Comparison of ENCODE assay signal across 30 mouse cellular contexts in genomic region chr10:61172496-61172895, GRCm38 (mm10). TPM values are rescaled to one million over a fixed set of nuclear protein-coding genes. Genes with fewer than 3 reads are reported as not detected.
A peak's percentile ranks its signal among the peaks of the same experiment; 100 is the strongest.
DNase-seq lines count a peak whose midpoint lies in the region; ATAC-seq and TF ChIP-seq lines count a peak whose summit lies in the region.
"Had no signal": no experiment of that assay in that cellular context is flagged by ENCODE, and none has a peak within 500 bp of the region (broad histone marks: within the 10 kb centered on the region; RNA-seq: fewer than 3 reads in every experiment).

No protein-coding gene starts in this region.

- peaks cover 4% of the 10 kb centered on the region; the same call in 1 of the 2 replicates for H3K4me1 ChIP-seq in lung, postnatal 0 days (ENCODE audit: insufficient read depth, low read depth, low read length)
- H3K4me1 ChIP-seq in ES-E14 (ENCODE audit: control insufficient read depth in 2 of 2, insufficient read depth in 2 of 2, low read length in 2 of 2, poor library complexity in 1 of 2), result peaks cover 2 to 7% of the 10 kb centered on the region in 2 experiments; a peak in 2 of 4 replicates

- H3K4me3 ChIP-seq in lung, postnatal 0 days (ENCODE audit: low read depth, low read length), result no peak overlapping the region
- no peak overlapping the region for H3K4me3 ChIP-seq in ES-E14 (ENCODE audit: insufficient read depth in 1 of 2, low read depth in 1 of 2, low read length in 2 of 2, poor library complexity in 1 of 2, severe bottlenecking in 1 of 2)
- H3K4me3 ChIP-seq: embryonic facial prominence, embryonic 15.5 days; limb, embryonic 13.5 days; liver, embryonic 13.5 days; neural tube, embryonic 13.5 days had no signal

- WGBS in lung, postnatal 0 days, result 84% methylated on average over 4 of the region's 4 CpGs

- peak; percentile 51 to 63 for DNase-seq in cerebellum, postnatal 10 days
- DNase-seq in cerebellum, adult 11 months, result no peak
- no peak for DNase-seq in lung, postnatal 0 days (ENCODE audit: low spot score)
- no peak for DNase-seq in lung, postnatal 4 days
- DNase-seq in ES-E14 (ENCODE audit: low read depth, low spot score), result no peak
- no peak for DNase-seq in natural killer cell, adult 2 months (ENCODE audit: low spot score in 2 of 2)
- DNase-seq in gastrocnemius, adult 18-20 months (ENCODE audit: low spot score), result no peak
- DNase-seq: adrenal gland, adult 8-10 months; B cell, adult 2 months; kidney, postnatal 36 days; layer of hippocampus, adult 9-11 months; liver, embryonic 13.5 days; lung, embryonic 14.5 days; lung, postnatal 36 days; midbrain, embryonic 14.5 days had no signal

- H3K27me3 ChIP-seq in lung, postnatal 0 days (replicated peaks; ENCODE audit: insufficient read depth, low read length), result no peaks in the 10 kb centered on the region
- H3K27me3 ChIP-seq: Patski had no signal

- no peak for TF ChIP-seq EP300 in lung, postnatal 0 days (IDR thresholded peaks at IDR 0.05)

- no peaks in the 10 kb centered on the region for H3K9me3 ChIP-seq in lung, postnatal 0 days (ENCODE audit: low read length)
- no peaks in the 10 kb centered on the region for H3K9me3 ChIP-seq in ES-E14 (ENCODE audit: control insufficient read depth, insufficient read depth, low read depth, low read length)
- H3K9me3 ChIP-seq: embryonic facial prominence, embryonic 15.5 days; limb, embryonic 13.5 days; liver, embryonic 13.5 days; neural tube, embryonic 13.5 days had no signal

- no peak overlapping the region for H3K4me2 ChIP-seq in lung, postnatal 0 days (replicated peaks; ENCODE audit: low read depth, low read length)
- H3K4me2 ChIP-seq: embryonic facial prominence, embryonic 15.5 days; heart, embryonic 11.5 days; limb, embryonic 13.5 days; liver, embryonic 13.5 days; lung, embryonic 14.5 days; neural tube, embryonic 13.5 days had no signal

- in situ Hi-C loops in ES-E14 (cut with MboI; ENCODE audit: low sequenced_read_pairs in 2 of 2, unreplicated experiment in 2 of 2), result no loop called here

- TF ChIP-seq CTCF in lung, postnatal 0 days (IDR thresholded peaks at IDR 0.05), result 0 out of 2 replicates have a peak, but pooled peaks have one; percentile 11

- no peak for ATAC-seq in lung, postnatal 0 days
- ATAC-seq: activated CD4-positive, CD25-positive, alpha-beta regulatory T cell, adult 4 months; forebrain, embryonic 14.5 days; hindbrain, embryonic 16.5 days; intestine, embryonic 16.5 days; Patski had no signal

- H3K9ac ChIP-seq in lung, postnatal 0 days (replicated peaks; ENCODE audit: low read depth), result no peak overlapping the region
- no peak overlapping the region for H3K9ac ChIP-seq in ES-E14 (ENCODE audit: insufficient read depth, low read depth, low read length, poor library complexity, severe bottlenecking)
- H3K9ac ChIP-seq: embryonic facial prominence, embryonic 15.5 days; limb, embryonic 13.5 days; liver, embryonic 13.5 days; lung, embryonic 14.5 days; neural tube, embryonic 13.5 days had no signal

- H3K36me3 ChIP-seq in lung, postnatal 0 days (ENCODE audit: insufficient read depth, low read length), result no peaks in the 10 kb centered on the region
- no peaks in the 10 kb centered on the region for H3K36me3 ChIP-seq in ES-E14 (ENCODE audit: control insufficient read depth, insufficient read depth, low read length, poor library complexity, severe bottlenecking)
- H3K36me3 ChIP-seq: embryonic facial prominence, embryonic 15.5 days; limb, embryonic 13.5 days; liver, embryonic 13.5 days; neural tube, embryonic 13.5 days had no signal

- H3K27ac ChIP-seq in lung, postnatal 0 days (ENCODE audit: low read length), result no peak overlapping the region
- no peak overlapping the region for H3K27ac ChIP-seq in ES-E14 (ENCODE audit: insufficient read depth, low read depth, low read length, poor library complexity, severe bottlenecking)
- H3K27ac ChIP-seq: embryonic facial prominence, embryonic 15.5 days; limb, embryonic 13.5 days; liver, embryonic 13.5 days; neural tube, embryonic 13.5 days had no signal

TF ChIP-seq in ES-E14, 5 proteins besides CTCF, POLR2A, EP300 and RAD21:
- TF ChIP-seq CHD2 (IDR thresholded peaks at IDR 0.05; ENCODE audit: low read depth, low read length) (no peak), MAFK (IDR thresholded peaks at IDR 0.05; ENCODE audit: insufficient read depth, low read depth, low read length) (no peak), ZC3H11A (IDR thresholded peaks at IDR 0.05; ENCODE audit: borderline replicate concordance, low read depth, low read length) (peak; percentile 35; the same call in 1 of the 2 replicates), HCFC1 (IDR thresholded peaks at IDR 0.05; ENCODE audit: borderline replicate concordance, insufficient read depth, low read length) (no peak), ZNF384 (IDR thresholded peaks at IDR 0.05; ENCODE audit: low read depth, low read length) (no peak)
TF ChIP-seq in ES-E14: peak in this region for 1.

RNA-seq across cellular contexts. Expression of gene Tbata, which starts 0.7 kb away (rescaled TPM):
- polyA plus RNA-seq in lung, postnatal 0 days (2015; fragmentation: Nextera tagmentation; extraction: Ambion mirVana), result 2.1 and 2.5 TPM in 2 replicates
- not detected in 2 replicates for total RNA-seq in ES-E14 (2012; rRNA removed)
- total RNA-seq in gastrocnemius, adult 18-20 months (2021), result not detected
- total RNA-seq: adrenal gland, adult 8-10 months; common myeloid progenitor, adult 5-6 weeks; gastrocnemius, adult 8-10 months; hematopoietic stem cell, adult 5-6 weeks; megakaryocyte-erythroid progenitor cell, adult 5-6 weeks had no signal
- polyA plus RNA-seq: activated CD4-positive, CD25-positive, alpha-beta regulatory T cell, adult 4 months; heart, embryonic 11.5 days; intestine, embryonic 16.5 days; kidney, embryonic 14.5 days; limb, embryonic 13.5 days; liver, embryonic 13.5 days; midbrain, embryonic 14.5 days; Patski; stomach, embryonic 16.5 days had no signal

RNA-seq across cellular contexts. Expression of gene Sgpl1, which starts 25.0 kb away (rescaled TPM):
- 33.7 and 36.3 TPM in 2 replicates for polyA plus RNA-seq in lung, postnatal 0 days (2015; fragmentation: Nextera tagmentation; extraction: Ambion mirVana)
- total RNA-seq in ES-E14 (2012; rRNA removed), result 103 and 109 TPM in 2 replicates
- total RNA-seq in gastrocnemius, adult 18-20 months (2021), result 1 to 10 TPM; 5.8 to 6.1 TPM

Comparison
In these comparisons a context has a peak if more than half of its experiments do, and no peak if none do; other contexts are left out.
1. DNase-seq: peak in cerebellum, postnatal 10 days (2 of 2); none in cerebellum, adult 11 months (single experiment), lung, postnatal 0 days (single experiment), lung, postnatal 4 days (0 of 2), ES-E14 (single experiment), natural killer cell, adult 2 months (0 of 2) and gastrocnemius, adult 18-20 months (single experiment).
2. RNA of gene Sgpl1, which starts 25.0 kb away (total RNA-seq): 103 to 109 TPM in ES-E14; 5.8 to 6.1 TPM in gastrocnemius, adult 18-20 months; every median in the first group is over 10 times any median in the second.